Mouse (Mus musculus) gastrocnemius, adult 8-10 months (tissue): ENCODE data around the gene Mtmr12. TPM values are rescaled to one million over a fixed set of nuclear protein-coding genes. Genes with fewer than 3 reads are reported as not detected.
"Not testable (repeated sequence)": the region's sequence is repeated elsewhere in the genome, so short reads cannot be mapped to it uniquely, and the experiment has no call there.

Source experiments
- DNase-seq, 2 experiments: peaks; one replicate each; pipeline ENCODE4 v3.0.0; 2022; ENCODE audit warnings: low spot score in 2 of 2
- total RNA-seq, 4 experiments: library from RNA; stranded (reverse); gene quantifications; 2 replicates each; pipeline ENCODE4 v1.2.4; 2022

Mtmr12 gene
- total RNA-seq, 4 experiments from 2014 or later, result 2.7 to 4.6 (median 3.7) TPM

- DNase-seq, result no peak
These were observed 6.7 kb downstream of the Mtmr12 start for GRCm38 (mm10) chr15:12211577-12211976.

GRCm38 (mm10) chr15:12212266-12212665, 7.4 kb downstream of the Mtmr12 start:
- no peak for DNase-seq

- DNase-seq, result no peak
These were observed 9.9 kb downstream of the Mtmr12 start for GRCm38 (mm10) chr15:12214531-12215414.

- DNase-seq, result no peak
These were observed 10.5 kb downstream of the Mtmr12 start for GRCm38 (mm10) chr15:12215415-12215718.

GRCm38 (mm10) chr15:12216119-12216518, 11.3 kb downstream of the Mtmr12 start:
- DNase-seq, result no peak

- no peak for DNase-seq
These were observed 12.0 kb downstream of the Mtmr12 start for GRCm38 (mm10) chr15:12216798-12217197.

- DNase-seq, result not testable (repeated sequence)
These were observed 12.5 kb downstream of the Mtmr12 start for GRCm38 (mm10) chr15:12217332-12217731.

- no peak for DNase-seq
These were observed 13.0 kb downstream of the Mtmr12 start for GRCm38 (mm10) chr15:12217849-12218248.

GRCm38 (mm10) chr15:12218583-12219382, 14.0 kb downstream of the Mtmr12 start:
- DNase-seq, result no peak

- no peak for DNase-seq
These were observed 16.3 kb downstream of the Mtmr12 start for GRCm38 (mm10) chr15:12221131-12221530.

GRCm38 (mm10) chr15:12222564-12223302, 17.9 kb downstream of the Mtmr12 start:
- DNase-seq, result no peak

GRCm38 (mm10) chr15:12223393-12223792, 18.6 kb downstream of the Mtmr12 start:
- DNase-seq, result no peak

GRCm38 (mm10) chr15:12224239-12224638, 19.4 kb downstream of the Mtmr12 start:
- DNase-seq, result no peak

GRCm38 (mm10) chr15:12225062-12225461, 20.2 kb downstream of the Mtmr12 start:
- DNase-seq, result no peak

GRCm38 (mm10) chr15:12226908-12227307, 22.1 kb downstream of the Mtmr12 start:
- no peak for DNase-seq

GRCm38 (mm10) chr15:12227355-12227754, 22.5 kb downstream of the Mtmr12 start:
- no peak for DNase-seq

GRCm38 (mm10) chr15:12229603-12230242, 24.9 kb downstream of the Mtmr12 start:
- no peak for DNase-seq

GRCm38 (mm10) chr15:12230243-12230935, 25.6 kb downstream of the Mtmr12 start:
- DNase-seq, result no peak

- no peak for DNase-seq
These were observed 26.6 kb downstream of the Mtmr12 start for GRCm38 (mm10) chr15:12231462-12231861.

GRCm38 (mm10) chr15:12232429-12232828, 27.6 kb downstream of the Mtmr12 start:
- no peak for DNase-seq

- no peak for DNase-seq
These were observed 28.2 kb downstream of the Mtmr12 start for GRCm38 (mm10) chr15:12233021-12233420.
